Mouse (Mus musculus) limb, embryonic 12.5 days (tissue): ENCODE results near the gene Apob. TPM values are rescaled to one million over a fixed set of nuclear protein-coding genes. Genes with fewer than 3 reads are reported as not detected.
"Not testable (repeated sequence)": the region's sequence is repeated elsewhere in the genome, so short reads cannot be mapped to it uniquely, and the experiment has no call there.

Source experiments
- ATAC-seq: fragments of 200-750 bp; cut with Nextera tagmentation; 2 replicates; pipeline ENCODE4 v1.8.0; 2017; ENCODE audit warnings: low read depth, moderate TSS enrichment; ENCODE audit not compliant: insufficient number of reproducible peaks, insufficient read depth, low FRiP score, low TSS enrichment
- H3K27ac ChIP-seq: fragments of 300-500 bp; sonication (generic); 2 replicates; pipeline ENCODE4 v1.5.1; 2016; ENCODE audit warnings: mild to moderate bottlenecking, moderate library complexity
- H3K27me3 ChIP-seq: fragments of 300-500 bp; sonication (generic); 2 replicates; pipeline ENCODE4 v1.6.1; 2016; ENCODE audit warnings: mild to moderate bottlenecking, moderate library complexity
- H3K36me3 ChIP-seq: fragments of 300-500 bp; sonication (generic); 2 replicates; pipeline ENCODE4 v1.6.1; 2016; ENCODE audit warnings: mild to moderate bottlenecking, moderate library complexity
- H3K4me1 ChIP-seq: fragments of 300-500 bp; sonication (generic); replicated peaks from 2 replicates; pipeline ENCODE4 v1.6.1; 2016
- H3K4me2 ChIP-seq: fragments of 300-500 bp; sonication (generic); 2 replicates; pipeline ENCODE4 v1.6.1; 2016; ENCODE audit warnings: mild to moderate bottlenecking, moderate library complexity
- H3K4me3 ChIP-seq: fragments of 300-500 bp; sonication (generic); replicated peaks from 2 replicates; pipeline ENCODE4 v1.5.1; 2016; ENCODE audit warnings: mild to moderate bottlenecking
- H3K9ac ChIP-seq: fragments of 300-500 bp; sonication (generic); replicated peaks from 2 replicates; pipeline ENCODE4 v1.6.1; 2016; ENCODE audit warnings: mild to moderate bottlenecking, moderate library complexity
- H3K9me3 ChIP-seq: fragments of 300-500 bp; sonication (generic); 2 replicates; pipeline ENCODE4 v1.6.1; 2016; ENCODE audit warnings: mild to moderate bottlenecking, moderate library complexity
- WGBS: fragments of 180-500 bp; shearing (Covaris S2); methylation state at CpG from one replicate; pipeline ENCODE4 v1.1.7; 2016; 5-methylcytosine and 5-hydroxymethylcytosine counted together
- polyA plus RNA-seq: library from polyadenylated mRNA; unstranded; fragments of >200 nt; fragmentation: Nextera tagmentation; extraction: Ambion mirVana; gene quantifications from 2 replicates; pipeline ENCODE4 v1.2.1, GENCODE M21; 2016

Gene Apob
- polyA plus RNA-seq, 1 experiment from 2014 or later, result 0.13 TPM

DNA sequence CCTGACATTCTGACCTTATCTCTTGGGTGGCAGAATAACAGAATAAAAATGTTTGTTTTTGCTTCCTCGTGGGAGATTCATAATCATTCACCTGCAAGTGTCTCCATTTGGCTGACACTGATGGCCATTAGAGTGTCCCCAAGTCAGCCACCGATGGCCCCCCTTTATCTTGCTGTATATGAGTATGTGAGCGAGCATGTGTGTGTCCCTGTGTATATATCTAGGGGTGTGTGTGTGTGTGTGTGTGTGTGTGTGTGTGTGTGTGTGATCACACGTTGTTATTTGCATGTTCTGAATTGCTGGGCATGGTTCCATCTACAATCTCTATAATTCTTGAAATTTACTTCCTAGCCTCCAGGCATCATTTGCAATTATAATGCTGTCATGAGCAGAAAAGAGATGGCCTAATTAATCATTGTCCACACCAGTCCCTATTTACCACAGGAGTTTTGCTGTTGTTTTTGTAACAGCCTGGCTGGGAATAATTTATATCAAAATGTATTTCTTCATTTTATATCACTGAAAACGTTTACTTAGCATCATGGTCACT, 3.6 kb upstream of the Apob start:
- no peak overlapping the region for H3K4me3 ChIP-seq
- WGBS, result 76% methylated on average over 5 of the region's 5 CpGs
- no peak overlapping the region for H3K4me2 ChIP-seq
- H3K36me3 ChIP-seq, result no peaks in the 10 kb centered on the region
- H3K9me3 ChIP-seq, result no peaks in the 10 kb centered on the region
- peaks cover 5% of the 10 kb centered on the region; the same call in 1 of the 2 replicates for H3K4me1 ChIP-seq
- no peak overlapping the region for H3K9ac ChIP-seq
- H3K27me3 ChIP-seq, result peaks cover 5% of the 10 kb centered on the region
- H3K27ac ChIP-seq, result no peak overlapping the region
- ATAC-seq, result no peak

DNA sequence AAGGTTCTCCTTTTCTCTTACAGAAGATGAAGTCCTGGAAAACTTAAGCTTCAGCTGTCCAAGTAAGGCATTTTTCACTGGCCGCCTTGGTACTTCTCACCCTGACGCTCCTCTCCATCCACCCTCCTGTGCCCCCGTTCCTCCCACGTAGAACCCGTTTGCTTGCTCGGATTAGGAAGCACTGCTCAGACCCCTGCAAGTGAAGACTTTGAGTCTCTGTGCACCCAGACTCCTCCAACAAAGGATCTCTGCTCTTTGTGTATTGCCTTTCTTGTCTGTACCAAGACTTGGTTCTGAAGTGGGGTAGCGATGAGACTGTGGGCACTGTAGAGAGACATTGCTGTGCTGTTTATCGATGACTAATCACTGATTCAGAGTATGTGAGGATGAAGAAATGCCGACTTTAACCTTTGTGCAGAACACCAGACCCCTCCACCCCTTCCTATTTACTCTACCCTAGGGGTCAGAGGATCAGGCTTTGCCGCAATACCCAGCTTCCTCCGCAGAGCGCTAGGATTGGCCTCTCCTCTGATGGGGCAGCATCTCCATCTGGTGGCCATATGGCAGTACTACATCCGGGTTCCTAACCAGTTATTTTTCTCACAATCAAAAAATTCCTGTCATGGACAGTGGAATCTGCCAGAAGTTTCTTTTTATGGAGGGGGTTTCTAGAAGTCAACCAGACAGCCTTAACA, 889 bp downstream of the Apob start:
- no peak overlapping the region for H3K27ac ChIP-seq
- peak; percentile 66; the same call in 1 of the 2 replicates for ATAC-seq
- H3K4me3 ChIP-seq, result no peak overlapping the region
- H3K27me3 ChIP-seq, result peaks cover 5% of the 10 kb centered on the region
- no peak overlapping the region for H3K9ac ChIP-seq
- H3K36me3 ChIP-seq, result no peaks in the 10 kb centered on the region
- H3K4me2 ChIP-seq, result no peak overlapping the region
- no peaks in the 10 kb centered on the region for H3K4me1 ChIP-seq
- H3K9me3 ChIP-seq, result no peaks in the 10 kb centered on the region
- WGBS, result 56% methylated on average over 13 of the region's 13 CpGs

DNA sequence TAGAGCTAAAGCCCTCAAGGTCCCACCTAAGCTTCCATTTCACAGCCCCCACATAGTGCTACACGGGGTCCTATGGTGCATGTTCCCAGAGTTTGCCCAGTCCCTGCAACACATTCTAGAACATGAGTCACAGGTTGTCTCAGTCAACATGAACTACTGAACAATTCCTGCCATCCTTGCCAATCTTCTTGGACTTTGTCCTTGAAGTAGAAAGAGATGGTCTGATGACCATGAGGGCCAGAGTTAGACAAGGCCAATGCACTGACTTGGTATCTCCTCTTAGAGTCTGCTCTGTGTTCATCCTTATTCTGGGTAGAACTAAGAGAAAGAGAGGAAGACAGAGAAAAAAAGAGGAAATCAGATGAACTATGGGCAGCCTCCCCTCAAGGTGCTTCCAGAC, 7.0 kb downstream of the Apob start:
- Histone ChIP-seq H3K4me2 (no peak overlapping the region), H3K9ac (no peak overlapping the region), H3K4me1 (no peaks in the 10 kb centered on the region), H3K27me3 (no peaks in the 10 kb centered on the region), H3K9me3 (no peaks in the 10 kb centered on the region), H3K27ac (no peak overlapping the region), H3K36me3 (no peaks in the 10 kb centered on the region), H3K4me3 (no peak overlapping the region)
- ATAC-seq, result no peak
- WGBS, result 78% methylated on average over 1 of the region's 1 CpGs

DNA sequence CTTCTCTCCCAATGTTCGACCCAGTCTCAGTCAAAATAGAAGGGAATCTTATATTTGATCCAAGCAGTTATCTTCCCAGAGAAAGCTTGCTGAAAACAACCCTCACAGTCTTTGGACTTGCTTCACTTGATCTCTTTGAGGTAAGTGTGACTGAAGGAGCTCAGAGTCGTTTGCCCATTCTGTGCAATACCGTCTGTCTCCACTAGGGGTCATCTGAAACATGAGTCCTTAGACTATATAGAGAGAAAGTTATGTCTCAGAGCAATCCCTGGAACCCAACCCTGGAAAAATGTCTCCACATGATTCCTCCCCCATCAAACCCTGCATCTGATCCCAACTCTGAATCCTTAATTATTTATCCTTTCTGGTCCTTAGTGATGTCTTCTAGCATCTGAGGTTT, 13.4 kb downstream of the Apob start:
- Histone ChIP-seq H3K4me1 (no peaks in the 10 kb centered on the region), H3K4me2 (no peak overlapping the region), H3K27ac (no peak overlapping the region), H3K9me3 (no peaks in the 10 kb centered on the region), H3K27me3 (no peaks in the 10 kb centered on the region), H3K4me3 (no peak overlapping the region), H3K9ac (no peak overlapping the region), H3K36me3 (no peaks in the 10 kb centered on the region)
- no peak; the same call in 1 of the 2 replicates for ATAC-seq
- 7% methylated on average over 3 of the region's 3 CpGs for WGBS

DNA sequence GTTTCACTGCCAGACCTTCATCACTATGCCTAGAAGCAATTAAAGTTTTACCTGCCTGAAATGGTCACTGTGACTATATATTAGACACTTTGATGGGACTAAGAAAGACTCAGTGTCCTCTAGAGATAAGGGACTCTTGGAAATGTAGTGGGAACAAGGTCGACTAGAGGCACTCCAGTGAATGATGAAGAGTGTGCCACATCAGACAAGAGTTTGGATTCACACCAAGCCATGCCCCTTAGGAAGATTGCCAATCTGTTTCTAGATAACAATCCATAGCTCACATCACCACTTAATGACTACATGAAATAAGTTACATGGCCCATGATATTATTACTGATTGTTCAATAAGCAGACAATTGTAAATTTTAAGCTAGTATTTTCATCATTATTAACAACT, 14.1 kb downstream of the Apob start:
- H3K4me1 ChIP-seq, result no peaks in the 10 kb centered on the region
- no peaks in the 10 kb centered on the region for H3K9me3 ChIP-seq
- no peak overlapping the region for H3K4me3 ChIP-seq
- no peaks in the 10 kb centered on the region for H3K27me3 ChIP-seq
- H3K36me3 ChIP-seq, result no peaks in the 10 kb centered on the region
- 28% methylated on average over 1 of the region's 1 CpGs for WGBS
- no peak overlapping the region for H3K4me2 ChIP-seq
- H3K27ac ChIP-seq, result no peak overlapping the region
- no peak overlapping the region for H3K9ac ChIP-seq
- ATAC-seq, result no peak

DNA sequence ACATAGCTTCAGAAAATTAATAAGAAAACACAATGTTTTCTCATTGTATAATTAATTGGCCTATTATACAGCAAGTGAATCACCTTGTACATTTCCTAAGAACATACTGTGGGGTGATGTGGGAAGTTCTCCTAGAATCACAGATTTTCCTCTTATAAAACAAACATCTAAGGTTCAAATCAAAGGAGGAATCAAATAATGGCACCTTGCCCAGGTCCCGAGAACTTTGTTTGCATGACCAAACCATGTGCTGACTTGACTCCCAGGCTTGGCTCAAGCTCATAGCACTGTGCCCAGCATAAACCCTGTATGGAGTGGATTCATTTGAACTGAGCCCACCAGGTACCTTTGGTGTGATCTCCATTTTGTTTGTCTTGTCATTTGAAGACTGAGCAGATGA, 43.5 kb downstream of the Apob start:
- WGBS, result 96% methylated on average over 1 of the region's 1 CpGs
- H3K9ac ChIP-seq, result no peak overlapping the region
- no peak overlapping the region for H3K27ac ChIP-seq
- H3K36me3 ChIP-seq, result no peaks in the 10 kb centered on the region
- H3K4me2 ChIP-seq, result no peak overlapping the region
- H3K9me3 ChIP-seq, result no peaks in the 10 kb centered on the region
- H3K27me3 ChIP-seq, result no peaks in the 10 kb centered on the region
- no peak overlapping the region for H3K4me3 ChIP-seq
- H3K4me1 ChIP-seq, result no peaks in the 10 kb centered on the region
- ATAC-seq, result no peak

DNA sequence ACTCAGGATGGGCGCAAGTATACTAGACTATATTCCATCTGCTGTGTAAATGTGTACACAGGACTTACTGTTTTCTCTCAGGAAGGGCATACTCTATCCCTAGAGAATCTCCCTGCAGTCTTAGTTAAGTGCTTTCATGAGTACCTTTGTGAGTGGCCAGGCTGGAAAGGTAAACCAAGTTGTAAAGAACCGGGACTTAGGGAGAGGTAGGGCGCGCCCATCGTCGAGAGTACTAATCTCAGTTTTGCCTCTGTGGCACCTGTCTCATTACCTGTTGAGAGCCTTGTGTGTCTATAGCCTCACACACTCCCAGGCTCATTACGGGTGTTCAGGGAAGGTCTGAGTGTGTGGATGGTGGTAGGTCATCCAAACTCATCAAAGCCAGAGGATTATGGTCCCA, 52.1 kb downstream of the Apob start:
- Histone ChIP-seq H3K9ac (no peak overlapping the region), H3K27ac (no peak overlapping the region), H3K9me3 (no peaks in the 10 kb centered on the region), H3K4me1 (peaks cover 23% of the 10 kb centered on the region), H3K4me3 (no peak overlapping the region), H3K27me3 (no peaks in the 10 kb centered on the region), H3K36me3 (no peaks in the 10 kb centered on the region), H3K4me2 (no peak overlapping the region)
- 89% methylated on average over 7 of the region's 7 CpGs for WGBS
- no peak for ATAC-seq

DNA sequence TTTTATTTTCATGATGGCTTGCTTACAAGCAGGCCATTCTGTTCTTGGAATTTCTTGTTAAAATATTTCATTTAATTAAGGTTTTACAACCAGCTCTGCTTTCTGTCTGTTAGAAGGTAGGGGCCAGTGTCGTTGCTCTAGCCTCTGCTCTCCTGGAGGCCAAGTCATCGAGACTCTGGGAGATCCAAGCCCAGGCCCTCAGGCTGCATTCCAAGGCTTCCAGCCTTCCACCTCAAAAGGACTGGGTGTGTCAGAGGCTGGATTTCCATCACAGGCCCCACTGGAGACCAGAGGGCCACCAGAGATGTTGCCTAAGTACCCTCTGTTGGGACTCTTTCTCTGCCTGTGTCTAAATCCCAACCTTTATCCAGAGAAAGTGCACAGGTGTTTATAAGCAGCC, 52.6 kb downstream of the Apob start:
- H3K27ac ChIP-seq, result no peak overlapping the region
- no peaks in the 10 kb centered on the region for H3K9me3 ChIP-seq
- no peak overlapping the region for H3K9ac ChIP-seq
- H3K4me2 ChIP-seq, result no peak overlapping the region
- WGBS, result 16% methylated on average over 2 of the region's 2 CpGs
- peaks cover 4% of the 10 kb centered on the region; the same call in 1 of the 2 replicates for H3K27me3 ChIP-seq
- no peaks in the 10 kb centered on the region for H3K36me3 ChIP-seq
- peaks cover 23% of the 10 kb centered on the region for H3K4me1 ChIP-seq
- ATAC-seq, result peak; percentile 43; the same call in 1 of the 2 replicates
- no peak overlapping the region for H3K4me3 ChIP-seq

DNA sequence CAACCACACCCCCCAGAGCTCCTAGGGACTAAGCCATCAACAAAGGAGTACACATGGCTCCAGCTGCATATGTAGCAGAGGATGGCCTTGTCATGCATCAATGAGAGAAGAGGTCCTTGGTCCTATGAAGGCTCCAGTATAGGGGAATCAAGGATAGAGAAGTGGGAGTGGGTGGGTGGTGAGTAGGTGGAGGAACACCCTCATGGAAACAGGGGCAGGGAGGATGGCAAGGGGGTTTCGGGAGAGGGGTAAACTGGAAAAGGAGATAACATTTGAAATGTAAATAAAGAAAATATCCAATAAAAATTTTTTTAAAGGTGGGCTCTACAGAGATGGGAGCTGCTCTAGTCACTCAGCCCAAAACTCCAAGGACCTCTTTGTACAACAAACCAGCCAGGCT, 53.7 kb downstream of the Apob start:
- H3K9ac ChIP-seq, H3K4me2 ChIP-seq, H3K4me3 ChIP-seq, H3K9me3 ChIP-seq, H3K36me3 ChIP-seq, H3K27me3 ChIP-seq, ATAC-seq, H3K27ac ChIP-seq: not testable (repeated sequence)
- 96% methylated on average over 1 of the region's 1 CpGs for WGBS
- H3K4me1 ChIP-seq, result peaks cover 23% of the 10 kb centered on the region

DNA sequence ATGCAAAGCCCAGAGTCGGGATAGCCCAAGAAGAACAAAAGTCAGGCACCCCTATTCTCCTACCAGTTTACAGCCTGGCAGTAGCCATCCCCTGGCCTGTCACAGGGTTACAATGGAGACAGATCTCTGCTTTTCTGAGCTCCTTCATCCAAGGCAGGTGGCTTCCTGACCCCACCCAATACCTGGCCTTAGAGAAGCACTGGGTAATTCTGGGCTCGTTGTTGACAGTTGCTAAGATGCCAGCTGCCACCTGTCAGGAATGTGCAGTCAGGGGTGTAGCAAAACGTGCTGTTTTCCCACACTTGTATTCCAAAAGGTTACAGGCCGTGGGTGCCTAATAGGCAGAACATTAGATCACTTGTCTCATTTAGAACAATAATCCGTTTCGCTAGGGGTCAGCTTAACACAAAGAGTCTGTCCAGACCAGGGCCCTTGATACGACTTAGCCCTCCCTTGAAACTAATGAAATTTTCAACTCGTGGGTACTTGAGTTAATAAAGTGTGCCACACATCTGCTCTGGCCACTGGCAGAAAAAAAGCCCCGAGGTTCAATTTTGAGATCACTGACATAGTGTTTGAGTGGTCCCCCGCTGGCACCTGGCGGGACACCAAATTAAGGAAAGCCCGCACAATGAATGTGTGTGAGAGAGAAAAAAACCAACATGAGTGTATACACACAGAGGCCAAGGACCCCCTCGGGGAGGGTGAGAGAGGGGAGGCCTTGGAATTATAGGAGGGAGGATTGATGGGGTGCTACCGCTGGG, 54.3 kb downstream of the Apob start:
- H3K4me1 ChIP-seq, result peaks cover 23% of the 10 kb centered on the region
- no peaks in the 10 kb centered on the region for H3K36me3 ChIP-seq
- H3K4me2 ChIP-seq, result no peak overlapping the region
- peak; percentile 73; the same call in 1 of the 2 replicates for ATAC-seq
- 23% methylated on average over 14 of the region's 14 CpGs for WGBS
- H3K9me3 ChIP-seq, result no peaks in the 10 kb centered on the region
- no peak overlapping the region for H3K9ac ChIP-seq
- H3K27ac ChIP-seq, result no peak overlapping the region
- H3K4me3 ChIP-seq, result no peak overlapping the region
- H3K27me3 ChIP-seq, result peaks cover 8% of the 10 kb centered on the region; the same call in 1 of the 2 replicates

DNA sequence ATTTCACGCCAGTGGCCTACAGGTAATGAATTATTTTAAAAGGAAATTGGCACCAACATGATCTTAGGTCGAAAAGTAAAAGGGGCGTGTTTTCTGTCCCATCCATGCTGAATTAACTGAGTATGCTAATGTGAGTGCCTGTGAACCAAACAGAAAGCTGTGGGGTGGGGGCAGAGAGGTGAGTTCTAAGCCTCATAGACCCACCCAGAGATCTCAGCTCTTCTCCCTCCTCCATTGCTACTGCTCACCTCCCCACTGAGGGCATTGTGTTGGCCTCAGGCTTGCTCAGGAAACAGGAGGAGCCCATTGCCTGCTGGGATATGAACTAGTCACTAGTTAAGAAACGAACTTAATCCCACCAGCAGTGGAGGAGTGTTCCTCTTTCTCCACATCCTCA, 54.9 kb downstream of the Apob start:
- H3K36me3 ChIP-seq, result no peaks in the 10 kb centered on the region
- no peak overlapping the region for H3K4me3 ChIP-seq
- WGBS, result 27% methylated on average over 4 of the region's 4 CpGs
- no peak overlapping the region for H3K4me2 ChIP-seq
- H3K27me3 ChIP-seq, result peaks cover 8% of the 10 kb centered on the region; the same call in 1 of the 2 replicates
- no peak overlapping the region for H3K27ac ChIP-seq
- H3K9ac ChIP-seq, result no peak overlapping the region
- peaks cover 23% of the 10 kb centered on the region for H3K4me1 ChIP-seq
- ATAC-seq, result 0 out of 2 replicates have a peak, but pooled peaks have one; percentile 8
- H3K9me3 ChIP-seq, result no peaks in the 10 kb centered on the region
